Mouse (Mus musculus) olfactory bulb, adult 2 months (tissue): Measurements from ENCODE around the gene Dnase1l3.

Experiments
- CTCF ChIP-seq: fragments of 200-500 bp; IDR thresholded peaks from 2 replicates; pipeline ENCODE4 v1.5.1; 2012; ENCODE audit warnings: low read depth, mild to moderate bottlenecking, low read length, moderate library complexity; ENCODE audit not compliant: insufficient read depth
- POLR2A ChIP-seq: fragments of 200-500 bp; IDR thresholded peaks from 2 replicates; pipeline ENCODE4 v1.6.1; 2012; ENCODE audit warnings: mild to moderate bottlenecking, low read depth, low read length, moderate library complexity; ENCODE audit not compliant: insufficient read depth

- TF ChIP-seq CTCF (no peak), POLR2A (no peak)
These were observed 35.4 kb upstream of the Dnase1l3 start for GRCm38 (mm10) chr14:8029752-8030151.
